Mouse (Mus musculus) lung, postnatal 14 days (tissue): ENCODE results near the gene Fank1.
A peak's percentile ranks its signal among the peaks of the same experiment; 100 is the strongest.

Source experiments
- DNase-seq: peaks from one replicate; pipeline ENCODE4 v3.0.0; 2021

Gene Fank1

DNA sequence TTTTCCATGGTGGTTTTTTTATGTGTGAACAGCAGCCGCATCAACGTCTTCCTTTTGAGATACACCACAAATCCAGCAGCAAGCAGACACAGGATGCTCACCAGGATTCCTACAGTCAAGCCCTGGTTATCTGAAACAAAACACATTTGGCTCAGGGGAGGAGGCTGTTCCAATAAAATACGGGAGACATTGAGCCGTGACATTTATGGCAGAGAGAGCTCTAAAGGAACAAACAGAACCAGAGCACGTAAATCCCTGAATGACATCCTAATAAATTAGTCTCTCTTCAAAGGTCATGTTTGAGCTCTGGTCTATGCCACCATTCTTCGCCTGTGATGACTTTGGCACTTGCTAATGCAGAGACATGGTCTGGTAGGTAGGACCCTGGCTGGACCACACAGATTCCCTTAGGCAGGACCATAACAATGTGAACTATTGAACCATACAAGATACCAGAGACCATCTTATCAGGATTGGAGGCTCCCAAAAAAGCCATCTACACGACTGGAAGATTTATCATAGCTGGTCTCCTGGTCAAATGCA is 133.2 kb downstream of the Fank1 start:
- DNase-seq: no peak

- DNase-seq: no peak
These were observed 135.2 kb downstream of the Fank1 start for GRCm38 (mm10) chr7:133911881-133912280.

GRCm38 (mm10) chr7:133916230-133916629 is 139.6 kb downstream of the Fank1 start:
- no peak for DNase-seq

DNA sequence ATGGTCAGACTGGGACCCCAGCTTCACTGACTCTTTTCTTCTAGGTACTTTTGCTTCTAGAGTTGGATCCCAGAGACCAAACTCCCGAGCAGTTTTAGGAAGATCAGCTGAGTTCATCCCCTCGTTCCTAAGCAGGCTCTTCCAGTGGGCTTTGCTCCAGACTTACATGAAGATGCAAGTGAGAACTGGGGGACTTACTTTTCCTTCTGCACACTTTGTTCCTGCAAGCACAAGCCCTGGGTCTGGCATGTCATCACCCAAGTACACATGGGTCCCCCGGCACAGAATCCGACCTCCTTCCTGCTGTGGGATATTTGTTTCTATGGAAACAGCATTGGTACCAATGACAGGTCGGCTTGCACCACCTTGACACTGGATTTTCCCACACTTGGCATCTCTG is 142.6 kb downstream of the Fank1 start:
- DNase-seq: no peak

- peak; percentile 63 for DNase-seq
These were observed 143.3 kb downstream of the Fank1 start for GRCm38 (mm10) chr7:133919918-133920317.

- DNase-seq: no peak
These were observed 144.1 kb downstream of the Fank1 start for GRCm38 (mm10) chr7:133920724-133921123.

GRCm38 (mm10) chr7:133921291-133921690 is 144.6 kb downstream of the Fank1 start:
- DNase-seq: no peak

- DNase-seq: peak; percentile 9
These were observed 147.3 kb downstream of the Fank1 start for GRCm38 (mm10) chr7:133923994-133924393.

- no peak for DNase-seq
These were observed 149.1 kb downstream of the Fank1 start for GRCm38 (mm10) chr7:133925771-133926170.

DNA sequence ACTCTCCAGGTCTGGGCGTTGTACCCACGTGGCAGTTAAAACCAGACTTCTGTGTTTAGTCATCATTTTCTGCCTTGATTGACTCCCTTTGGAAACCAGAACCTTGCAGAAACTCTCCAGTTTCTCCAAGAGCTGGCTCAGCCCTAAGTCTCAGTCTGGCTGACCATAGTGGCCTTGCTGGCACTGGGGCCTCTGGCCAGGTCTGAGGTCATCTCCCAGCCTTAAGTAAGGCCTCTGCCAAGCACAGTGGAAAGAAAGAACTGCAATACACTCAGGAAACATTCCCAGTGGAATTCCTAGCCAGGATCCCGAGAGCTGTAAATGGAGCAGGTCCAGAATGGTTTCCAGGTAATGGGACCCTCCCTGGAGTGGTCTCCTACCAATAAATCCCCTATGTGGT is 152.3 kb downstream of the Fank1 start:
- no peak for DNase-seq
